Mouse (Mus musculus) E14TG2a.4 (cell line): ENCODE measurements around the gene Akap13.

Experiments
- H3K27me3 ChIP-seq: 2 replicates; pipeline ENCODE4 v1.6.1; 2014; ENCODE audit warnings: low read length, control low read depth; ENCODE audit not compliant: insufficient read depth
- H3K36me3 ChIP-seq: 2 replicates; pipeline ENCODE4 v1.6.1; 2014; ENCODE audit warnings: low read length, control low read depth; ENCODE audit not compliant: insufficient read depth
- H3K4me1 ChIP-seq: replicated peaks from 2 replicates; pipeline ENCODE4 v1.6.1; 2014; ENCODE audit warnings: low read depth, low read length, control low read depth
- H3K4me3 ChIP-seq: replicated peaks from 2 replicates; pipeline ENCODE4 v1.5.1; 2014; ENCODE audit warnings: mild to moderate bottlenecking, low read length
- H3K9me3 ChIP-seq: 2 replicates; pipeline ENCODE4 v1.6.1; 2014; ENCODE audit warnings: low read length, control low read depth
- CTCF ChIP-seq: conservative IDR thresholded peaks from 2 replicates; pipeline ENCODE4 v1.5.1; 2014; ENCODE audit warnings: low read length
- NANOG ChIP-seq: IDR thresholded peaks from 2 replicates; pipeline ENCODE4 v1.6.1; 2014; ENCODE audit warnings: borderline replicate concordance, low read length, mixed read lengths
- POU5F1 ChIP-seq: IDR thresholded peaks from 2 replicates; pipeline ENCODE4 v1.6.1; 2014; ENCODE audit warnings: low read length, borderline replicate concordance

Gene Akap13

GRCm38 (mm10) chr7:75455223-75456151 lies at the start of gene Akap13:
TSS of gene Akap13 (plus strand) at chr7:75455534.
- TF ChIP-seq POU5F1 (no peak), CTCF (no peak), NANOG (no peak)
- Histone ChIP-seq H3K9me3 (no peaks in the 10 kb centered on the region), H3K36me3 (no peaks in the 10 kb centered on the region), H3K27me3 (no peaks in the 10 kb centered on the region), H3K4me3 (peak within 1 kb of the TSS; percentile 94), H3K4me1 (peaks cover 11% of the 10 kb centered on the region)

GRCm38 (mm10) chr7:75410641-75411040 lies 44.7 kb upstream of the Akap13 start:
- TF ChIP-seq CTCF = no peak
- no peak for TF ChIP-seq NANOG
- TF ChIP-seq POU5F1 = no peak
- H3K9me3 ChIP-seq = no peaks in the 10 kb centered on the region
- H3K4me1 ChIP-seq = peaks cover 2% of the 10 kb centered on the region; the same call in 1 of the 2 replicates
- H3K4me3 ChIP-seq = no peak overlapping the region
- H3K27me3 ChIP-seq = no peaks in the 10 kb centered on the region
- H3K36me3 ChIP-seq = no peaks in the 10 kb centered on the region

GRCm38 (mm10) chr7:75411226-75411625 lies 44.1 kb upstream of the Akap13 start:
- peaks cover 5% of the 10 kb centered on the region; the same call in 1 of the 2 replicates for H3K4me1 ChIP-seq
- no peaks in the 10 kb centered on the region for H3K36me3 ChIP-seq
- H3K9me3 ChIP-seq = no peaks in the 10 kb centered on the region
- no peaks in the 10 kb centered on the region for H3K27me3 ChIP-seq
- H3K4me3 ChIP-seq = no peak overlapping the region
- no peak for TF ChIP-seq CTCF
- no peak for TF ChIP-seq POU5F1
- TF ChIP-seq NANOG = no peak

GRCm38 (mm10) chr7:75412011-75412510 lies 43.3 kb upstream of the Akap13 start:
- no peak overlapping the region for H3K4me3 ChIP-seq
- H3K4me1 ChIP-seq = peaks cover 5% of the 10 kb centered on the region; the same call in 1 of the 2 replicates
- no peaks in the 10 kb centered on the region for H3K9me3 ChIP-seq
- no peak for TF ChIP-seq POU5F1
- no peak for TF ChIP-seq CTCF
- no peak for TF ChIP-seq NANOG
- H3K27me3 ChIP-seq = no peaks in the 10 kb centered on the region
- H3K36me3 ChIP-seq = no peaks in the 10 kb centered on the region

- Histone ChIP-seq H3K9me3 (no peaks in the 10 kb centered on the region), H3K4me1 (peaks cover 5% of the 10 kb centered on the region; the same call in 1 of the 2 replicates), H3K36me3 (no peaks in the 10 kb centered on the region), H3K27me3 (no peaks in the 10 kb centered on the region), H3K4me3 (no peak overlapping the region)
- TF ChIP-seq CTCF (no peak), NANOG (no peak), POU5F1 (no peak)
These were observed 42.8 kb upstream of the Akap13 start for GRCm38 (mm10) chr7:75412568-75412967.

- no peaks in the 10 kb centered on the region for H3K36me3 ChIP-seq
- no peaks in the 10 kb centered on the region for H3K9me3 ChIP-seq
- H3K4me1 ChIP-seq = peaks cover 5% of the 10 kb centered on the region; the same call in 1 of the 2 replicates
- no peak for TF ChIP-seq POU5F1
- no peak for TF ChIP-seq NANOG
- TF ChIP-seq CTCF = no peak
- H3K4me3 ChIP-seq = no peak overlapping the region
- H3K27me3 ChIP-seq = no peaks in the 10 kb centered on the region
These were observed 41.4 kb upstream of the Akap13 start for GRCm38 (mm10) chr7:75413903-75414302.

GRCm38 (mm10) chr7:75414316-75414715 lies 41.0 kb upstream of the Akap13 start:
- Histone ChIP-seq H3K9me3 (no peaks in the 10 kb centered on the region), H3K36me3 (no peaks in the 10 kb centered on the region), H3K4me3 (no peak overlapping the region), H3K4me1 (peaks cover 5% of the 10 kb centered on the region; the same call in 1 of the 2 replicates), H3K27me3 (no peaks in the 10 kb centered on the region)
- TF ChIP-seq POU5F1 = no peak
- no peak for TF ChIP-seq CTCF
- TF ChIP-seq NANOG = no peak

- no peak for TF ChIP-seq POU5F1
- no peak for TF ChIP-seq NANOG
- TF ChIP-seq CTCF = no peak
These were observed 40.0 kb upstream of the Akap13 start for GRCm38 (mm10) chr7:75415166-75415881.

More at GRCm38 (mm10) chr7:75415166-75415881, 40.0 kb upstream of the Akap13 start:
- H3K27me3 ChIP-seq = no peaks in the 10 kb centered on the region
- H3K4me1 ChIP-seq = peaks cover 5% of the 10 kb centered on the region; the same call in 1 of the 2 replicates
- H3K9me3 ChIP-seq = no peaks in the 10 kb centered on the region
- H3K4me3 ChIP-seq = no peak overlapping the region
- H3K36me3 ChIP-seq = no peaks in the 10 kb centered on the region
